Mouse (Mus musculus) C2C12 (cell line): ENCODE data around the gene Pagr1b. TPM values are rescaled to one million over a fixed set of nuclear protein-coding genes. Genes with fewer than 3 reads are reported as not detected.
A peak's percentile ranks its signal among the peaks of the same experiment; 100 is the strongest.

Experiments
- H3K27me3 ChIP-seq: one replicate; pipeline ENCODE4 v1.6.1; 2011; ENCODE audit not compliant: control insufficient read depth, insufficient read depth, insufficient read length
- H3K36me3 ChIP-seq: one replicate; pipeline ENCODE4 v1.6.1; 2011; ENCODE audit not compliant: control insufficient read depth, insufficient read depth
- H3K4me3 ChIP-seq: one replicate; pipeline ENCODE4 v1.5.1; 2011; ENCODE audit warnings: mild to moderate bottlenecking, control low read depth; ENCODE audit not compliant: poor library complexity, insufficient read depth, severe bottlenecking
- H3K79me2 ChIP-seq: one replicate; pipeline ENCODE4 v1.6.1; 2011; ENCODE audit not compliant: control insufficient read depth, insufficient read depth
- H3K79me3 ChIP-seq: one replicate; pipeline ENCODE4 v1.6.1; 2011; ENCODE audit warnings: low read depth, control low read depth
- H3ac ChIP-seq: one replicate; pipeline ENCODE3; 2011; ENCODE audit warnings: low read depth; ENCODE audit not compliant: control insufficient read depth, insufficient read length
- CEBPB ChIP-seq: IDR thresholded peaks from one replicate; pipeline ENCODE4 v1.6.1; 2011; ENCODE audit warnings: low read depth, mild to moderate bottlenecking, control low read depth, moderate library complexity
- CTCF ChIP-seq: IDR thresholded peaks from one replicate; pipeline ENCODE4 v1.5.1; 2011; ENCODE audit not compliant: control insufficient read depth, insufficient read depth, insufficient read length
- FOSL1 ChIP-seq: IDR thresholded peaks from one replicate; pipeline ENCODE4 v1.8.0; 2011; ENCODE audit warnings: mild to moderate bottlenecking, low read length; ENCODE audit not compliant: poor library complexity, insufficient read depth, severe bottlenecking
- MAX ChIP-seq: IDR thresholded peaks from one replicate; pipeline ENCODE4 v1.6.1; 2011; ENCODE audit warnings: mild to moderate bottlenecking, control low read depth
- MYOD1 ChIP-seq: IDR thresholded peaks from one replicate; pipeline ENCODE4 v1.6.1; 2011; ENCODE audit warnings: low read depth; ENCODE audit not compliant: control insufficient read depth, insufficient read length
- MYOG ChIP-seq: IDR thresholded peaks from one replicate; pipeline ENCODE4 v1.6.1; 2011; ENCODE audit not compliant: control insufficient read depth, insufficient read length; ENCODE audit errors: extremely low read depth
- USF1 ChIP-seq: IDR thresholded peaks from one replicate; pipeline ENCODE4 v1.6.1; 2011; ENCODE audit warnings: low read depth, mild to moderate bottlenecking, control low read depth, moderate library complexity
- polyA plus RNA-seq: library from polyadenylated mRNA; unstranded; fragments of >200 nt; fragmentation: generic; extraction: Trizol; gene quantifications from one replicate; pipeline ENCODE4 v1.2.1, GENCODE M21; 2012; ENCODE audit warnings: missing spikeins

Pagr1b gene
- polyA plus RNA-seq, 1 experiment, result 1.2 TPM

GRCm38 (mm10) chr7:126975893-126975949 is 40.6 kb downstream of the Pagr1b start, which contains the start of gene Cdipt:
TSS of gene Cdipt (plus strand) at chr7:126975914.
- peak within 1 kb of the TSS; percentile 99 for H3ac ChIP-seq
- H3K36me3 ChIP-seq, result peaks cover 21% of the 10 kb centered on the region
- peak within 1 kb of the TSS; percentile 89 for H3K4me3 ChIP-seq
- H3K27me3 ChIP-seq, result peaks cover 11% of the 10 kb centered on the region
- H3K79me3 ChIP-seq, result peaks cover 6% of the 10 kb centered on the region
- H3K79me2 ChIP-seq, result peaks cover 28% of the 10 kb centered on the region
- no peak for TF ChIP-seq CEBPB

- peaks cover 6% of the 10 kb centered on the region for H3K79me3 ChIP-seq
- peaks cover 12% of the 10 kb centered on the region for H3K27me3 ChIP-seq
- H3K4me3 ChIP-seq, result no peak overlapping the region
- TF ChIP-seq CEBPB (no peak), FOSL1 (no peak), USF1 (no peak), CTCF (no peak), MAX (no peak), MYOG (no peak), MYOD1 (no peak)
- H3K36me3 ChIP-seq, result peaks cover 21% of the 10 kb centered on the region
- H3ac ChIP-seq, result no peak overlapping the region
- H3K79me2 ChIP-seq, result peaks cover 28% of the 10 kb centered on the region
Measured at GRCm38 (mm10) chr7:126975493-126975892, 40.8 kb downstream of the Pagr1b start.

GRCm38 (mm10) chr7:126967361-126967760 is 48.9 kb downstream of the Pagr1b start:
- H3K27me3 ChIP-seq, result peaks cover 56% of the 10 kb centered on the region
- H3ac ChIP-seq, result no peak overlapping the region
- TF ChIP-seq USF1, result no peak
- no peak for TF ChIP-seq MYOD1
- TF ChIP-seq MYOG, result no peak
- TF ChIP-seq FOSL1, result no peak
- no peak for TF ChIP-seq MAX
- TF ChIP-seq CTCF, result no peak
- TF ChIP-seq CEBPB, result no peak
- H3K79me2 ChIP-seq, result no peaks in the 10 kb centered on the region
- no peaks in the 10 kb centered on the region for H3K79me3 ChIP-seq
- no peak overlapping the region for H3K4me3 ChIP-seq
- no peaks in the 10 kb centered on the region for H3K36me3 ChIP-seq

- Histone ChIP-seq H3K79me3 (no peaks in the 10 kb centered on the region), H3K4me3 (no peak overlapping the region), H3K36me3 (no peaks in the 10 kb centered on the region), H3K27me3 (peaks cover 64% of the 10 kb centered on the region), H3K79me2 (no peaks in the 10 kb centered on the region), H3ac (no peak overlapping the region)
- TF ChIP-seq MYOD1 (no peak), CTCF (no peak), FOSL1 (no peak), USF1 (no peak), CEBPB (no peak), MYOG (no peak), MAX (no peak)
Measured at GRCm38 (mm10) chr7:126965568-126965967, 50.7 kb downstream of the Pagr1b start.

- no peak overlapping the region for H3K4me3 ChIP-seq
Measured at GRCm38 (mm10) chr7:126963548-126964286, 52.6 kb downstream of the Pagr1b start.

GRCm38 (mm10) chr7:126961965-126962364 is 54.3 kb downstream of the Pagr1b start:
- peaks cover 65% of the 10 kb centered on the region for H3K27me3 ChIP-seq
- H3K79me3 ChIP-seq, result no peaks in the 10 kb centered on the region
- H3ac ChIP-seq, result no peak overlapping the region
- H3K36me3 ChIP-seq, result no peaks in the 10 kb centered on the region
- H3K79me2 ChIP-seq, result no peaks in the 10 kb centered on the region
- no peak overlapping the region for H3K4me3 ChIP-seq
- TF ChIP-seq USF1, result no peak
- no peak for TF ChIP-seq FOSL1

More at GRCm38 (mm10) chr7:126963548-126964286, 52.6 kb downstream of the Pagr1b start:
- TF ChIP-seq CTCF, result peak; percentile 49
- no peak for TF ChIP-seq FOSL1
- no peaks in the 10 kb centered on the region for H3K36me3 ChIP-seq
- no peak overlapping the region for H3ac ChIP-seq
- no peaks in the 10 kb centered on the region for H3K79me3 ChIP-seq
- H3K79me2 ChIP-seq, result no peaks in the 10 kb centered on the region
- peaks cover 67% of the 10 kb centered on the region for H3K27me3 ChIP-seq

GRCm38 (mm10) chr7:126961095-126961494 is 55.2 kb downstream of the Pagr1b start:
- Histone ChIP-seq H3K36me3 (no peaks in the 10 kb centered on the region), H3K79me3 (no peaks in the 10 kb centered on the region), H3ac (no peak overlapping the region), H3K27me3 (peaks cover 58% of the 10 kb centered on the region), H3K4me3 (no peak overlapping the region), H3K79me2 (no peaks in the 10 kb centered on the region)
- TF ChIP-seq USF1 (no peak), CTCF (no peak), CEBPB (no peak)
